13 mouse cellular contexts compared by ENCODE assay signal in genomic region chr6:90829536-90829935, GRCm38 (mm10).
DNase-seq lines count a peak whose midpoint lies in the region.
"Had no signal": no experiment of that assay in that cellular context is flagged by ENCODE, and none has a peak within 500 bp of the region (broad histone marks: within the 10 kb centered on the region; RNA-seq: fewer than 3 reads in every experiment).

No protein-coding gene starts in this region.

- peak; percentile 62 for DNase-seq in layer of hippocampus, adult 11-12 months (ENCODE audit: low spot score)
- no peak for DNase-seq in layer of hippocampus, adult 9-10 months (ENCODE audit: low spot score)
- peak; percentile 56 to 64 for DNase-seq in frontal cortex, postnatal 14 days (ENCODE audit: low spot score in 2 of 2)
- DNase-seq in left cerebral cortex, postnatal 36 days (ENCODE audit: low spot score in 2 of 2) = peak; percentile 82 to 83
- DNase-seq in right cerebral cortex, postnatal 4 days = peak; percentile 32
- no peak for DNase-seq in cerebellum, adult 18-20 months
- no peak for DNase-seq in ovary, postnatal 10 days (ENCODE audit: low spot score)
- DNase-seq: adrenal gland, adult 8-10 months; cerebellum, postnatal 14 days; heart, adult 18-20 months; heart, postnatal 36 days; kidney, postnatal 36 days; thymus, postnatal 25 days had no signal

- intact Hi-C loops in left cerebral cortex, postnatal 36 days (cut with DNase I) = no loop called here

Comparison
In these comparisons a context has a peak if more than half of its experiments do, and no peak if none do; other contexts are left out.
1. DNase-seq: peak in layer of hippocampus, adult 11-12 months (single experiment), frontal cortex, postnatal 14 days (2 of 2), left cerebral cortex, postnatal 36 days (2 of 2) and right cerebral cortex, postnatal 4 days (single experiment); none in layer of hippocampus, adult 9-10 months (single experiment), cerebellum, adult 18-20 months (0 of 2) and ovary, postnatal 10 days (single experiment).